Mouse (Mus musculus) forebrain, embryonic 11.5 days (tissue): ENCODE results near the gene Pdia4. TPM values are rescaled to one million over a fixed set of nuclear protein-coding genes. Genes with fewer than 3 reads are reported as not detected.
A peak's percentile ranks its signal among the peaks of the same experiment; 100 is the strongest.

Experiments used
- ATAC-seq: fragments of 200-750 bp; cut with Nextera tagmentation; replicated peaks from 2 replicates; pipeline ENCODE4 v1.8.0; 2017; ENCODE audit warnings: moderate TSS enrichment; ENCODE audit not compliant: low FRiP score
- DNase-seq: peaks from one replicate; pipeline ENCODE4 v3.0.0-alpha.2; 2017; ENCODE audit warnings: low spot score
- H3K27ac ChIP-seq: fragments of 300-500 bp; sonication (generic); 2 replicates; pipeline ENCODE4 v1.5.1; 2014; ENCODE audit warnings: low read depth, low read length
- H3K27me3 ChIP-seq: fragments of 300-500 bp; sonication (generic); 2 replicates; pipeline ENCODE4 v1.6.1; 2014; ENCODE audit warnings: mild to moderate bottlenecking, low read length, mixed read lengths; ENCODE audit not compliant: control insufficient read depth, insufficient read depth
- H3K36me3 ChIP-seq: fragments of 300-500 bp; sonication (generic); 2 replicates; pipeline ENCODE4 v1.6.1; 2014; ENCODE audit warnings: mild to moderate bottlenecking, low read length, moderate library complexity, mixed read lengths; ENCODE audit not compliant: control insufficient read depth, insufficient read depth
- H3K4me1 ChIP-seq: fragments of 300-500 bp; sonication (generic); replicated peaks from 2 replicates; pipeline ENCODE4 v1.6.1; 2014; ENCODE audit warnings: low read length, mixed read lengths; ENCODE audit not compliant: control insufficient read depth, insufficient read depth
- H3K4me2 ChIP-seq: fragments of 300-500 bp; sonication (generic); 2 replicates; pipeline ENCODE4 v1.6.1; 2014; ENCODE audit warnings: low read depth, mild to moderate bottlenecking, low read length, moderate library complexity, mixed read lengths; ENCODE audit not compliant: severe bottlenecking
- H3K4me3 ChIP-seq: fragments of 300-500 bp; sonication (generic); 2 replicates; pipeline ENCODE4 v1.5.1; 2014; ENCODE audit warnings: low read depth, low read length
- H3K9ac ChIP-seq: fragments of 300-500 bp; sonication (generic); 2 replicates; pipeline ENCODE4 v1.6.1; 2014; ENCODE audit warnings: low read length
- H3K9me3 ChIP-seq: fragments of 300-500 bp; sonication (generic); 2 replicates; pipeline ENCODE4 v1.6.1; 2016; ENCODE audit warnings: low read length, mixed read lengths; ENCODE audit not compliant: control insufficient read depth
- WGBS: fragments of 180-500 bp; shearing (Covaris S2); extraction: QIAGEN DNeasy Blood & Tissue Kit; methylation state at CpG from one replicate; pipeline ENCODE4 v1.1.7; 2014; 5-methylcytosine and 5-hydroxymethylcytosine counted together
- polyA plus RNA-seq: library from polyadenylated mRNA; unstranded; fragments of >200 nt; fragmentation: Nextera tagmentation; extraction: Ambion mirVana; gene quantifications from 2 replicates; pipeline ENCODE4 v1.2.1, GENCODE M21; 2014

Gene Pdia4
- polyA plus RNA-seq, 1 experiment from 2014 or later: 252 TPM

GRCm38 (mm10) chr6:47835482-47835983 is 22.3 kb upstream of the Pdia4 start, which contains the start of gene Zfp398:
TSS of gene Zfp398 (plus strand) at chr6:47835661.
- WGBS: under 1% methylated on average over 51 of the region's 52 CpGs
- Histone ChIP-seq H3K9me3 (no peaks in the 10 kb centered on the region), H3K4me1 (0 out of 2 replicates have a peak, but pooled peaks cover 3% of the 10 kb centered on the region), H3K4me3 (peak within 1 kb of the TSS; percentile 88), H3K4me2 (peak within 1 kb of the TSS; percentile 71), H3K36me3 (no peaks in the 10 kb centered on the region), H3K27me3 (no peaks in the 10 kb centered on the region), H3K27ac (peak within 1 kb of the TSS; percentile 93), H3K9ac (peak within 1 kb of the TSS; percentile 86)
- DNase-seq (peak; percentile 98), ATAC-seq (peak; percentile 94)

- no peaks in the 10 kb centered on the region for H3K27me3 ChIP-seq
- no peak for DNase-seq
- no peak overlapping the region for H3K27ac ChIP-seq
- no peaks in the 10 kb centered on the region for H3K9me3 ChIP-seq
- H3K4me1 ChIP-seq: peaks cover 3% of the 10 kb centered on the region; the same call in 1 of the 2 replicates
- no peak overlapping the region for H3K4me2 ChIP-seq
- H3K36me3 ChIP-seq: no peaks in the 10 kb centered on the region
- WGBS: 82% methylated on average over 1 of the region's 1 CpGs
- H3K4me3 ChIP-seq: no peak overlapping the region
- no peak for ATAC-seq
- H3K9ac ChIP-seq: no peak overlapping the region
Observed at GRCm38 (mm10) chr6:47832220-47832619, 19.0 kb upstream of the Pdia4 start.

- H3K9ac ChIP-seq: peak within 1 kb of the TSS; percentile 89
- 2% methylated on average over 64 of the region's 64 CpGs for WGBS
- peak; percentile 92 for ATAC-seq
Observed at GRCm38 (mm10) chr6:47830104-47831078, 17.2 kb upstream of the Pdia4 start, which contains the start of gene Zfp786. TSS of gene Zfp786 (minus strand) at chr6:47830867.

GRCm38 (mm10) chr6:47828950-47829349 is 15.7 kb upstream of the Pdia4 start:
- WGBS: 34% methylated on average over 1 of the region's 1 CpGs
- ATAC-seq: no peak
- Histone ChIP-seq H3K4me3 (no peak overlapping the region), H3K27ac (no peak overlapping the region), H3K4me2 (peak overlapping the region; percentile 45; the same call in 1 of the 2 replicates), H3K36me3 (no peaks in the 10 kb centered on the region), H3K27me3 (no peaks in the 10 kb centered on the region), H3K4me1 (peaks cover 3% of the 10 kb centered on the region; the same call in 1 of the 2 replicates), H3K9ac (no peak overlapping the region), H3K9me3 (no peaks in the 10 kb centered on the region)
- no peak for DNase-seq

More at GRCm38 (mm10) chr6:47830104-47831078, 17.2 kb upstream of the Pdia4 start, which contains the start of gene Zfp786:
- Histone ChIP-seq H3K27me3 (no peaks in the 10 kb centered on the region), H3K36me3 (no peaks in the 10 kb centered on the region), H3K4me3 (peak within 1 kb of the TSS; percentile 84), H3K27ac (peak within 1 kb of the TSS; percentile 77), H3K9me3 (no peaks in the 10 kb centered on the region), H3K4me2 (peak within 1 kb of the TSS; percentile 58), H3K4me1 (peaks cover 3% of the 10 kb centered on the region; the same call in 1 of the 2 replicates)
- DNase-seq: peak; percentile 98

GRCm38 (mm10) chr6:47827462-47827861 is 14.2 kb upstream of the Pdia4 start:
- Histone ChIP-seq H3K4me3 (no peak overlapping the region), H3K9me3 (no peaks in the 10 kb centered on the region), H3K27me3 (no peaks in the 10 kb centered on the region), H3K36me3 (no peaks in the 10 kb centered on the region; the same call in 1 of the 2 replicates), H3K9ac (no peak overlapping the region), H3K4me1 (peaks cover 3% of the 10 kb centered on the region; the same call in 1 of the 2 replicates), H3K4me2 (no peak overlapping the region), H3K27ac (no peak overlapping the region)
- DNase-seq (no peak), ATAC-seq (no peak)
- WGBS: 95% methylated on average over 4 of the region's 4 CpGs

GRCm38 (mm10) chr6:47824241-47824640 is 11.0 kb upstream of the Pdia4 start:
- DNase-seq (peak; percentile 14), ATAC-seq (no peak)
- WGBS: 73% methylated on average over 2 of the region's 2 CpGs
- Histone ChIP-seq H3K27ac (no peak overlapping the region), H3K4me3 (no peak overlapping the region), H3K36me3 (no peaks in the 10 kb centered on the region; the same call in 1 of the 2 replicates), H3K9ac (no peak overlapping the region), H3K4me1 (no peaks in the 10 kb centered on the region; the same call in 1 of the 2 replicates), H3K4me2 (no peak overlapping the region), H3K27me3 (no peaks in the 10 kb centered on the region), H3K9me3 (no peaks in the 10 kb centered on the region)

- H3K9ac ChIP-seq: no peak overlapping the region
- no peaks in the 10 kb centered on the region; the same call in 1 of the 2 replicates for H3K36me3 ChIP-seq
- H3K9me3 ChIP-seq: no peaks in the 10 kb centered on the region
- no peak overlapping the region for H3K27ac ChIP-seq
- H3K4me1 ChIP-seq: no peaks in the 10 kb centered on the region
- WGBS: 90% methylated on average over 6 of the region's 6 CpGs
- no peak overlapping the region for H3K4me3 ChIP-seq
- no peaks in the 10 kb centered on the region for H3K27me3 ChIP-seq
- DNase-seq: no peak
- H3K4me2 ChIP-seq: no peak overlapping the region
- ATAC-seq: no peak
Observed at GRCm38 (mm10) chr6:47821776-47822175, 8.5 kb upstream of the Pdia4 start.

GRCm38 (mm10) chr6:47821236-47821635 is 8.0 kb upstream of the Pdia4 start:
- ATAC-seq (no peak), DNase-seq (peak; percentile 9)
- Histone ChIP-seq H3K4me2 (no peak overlapping the region), H3K27me3 (no peaks in the 10 kb centered on the region), H3K9ac (no peak overlapping the region), H3K9me3 (no peaks in the 10 kb centered on the region), H3K4me3 (no peak overlapping the region), H3K36me3 (no peaks in the 10 kb centered on the region; the same call in 1 of the 2 replicates), H3K27ac (no peak overlapping the region), H3K4me1 (no peaks in the 10 kb centered on the region)
- 94% methylated on average over 5 of the region's 5 CpGs for WGBS
